Mouse (Mus musculus) neural tube, embryonic 14.5 days (tissue): ENCODE data around the gene Ifnar2. TPM values are rescaled to one million over a fixed set of nuclear protein-coding genes. Genes with fewer than 3 reads are reported as not detected.

Source experiments
- ATAC-seq: fragments of 200-750 bp; cut with Nextera tagmentation; 2 replicates; pipeline ENCODE4 v1.8.0; 2017; ENCODE audit warnings: low read depth, mild to moderate bottlenecking, moderate TSS enrichment, moderate library complexity
- H3K27ac ChIP-seq: fragments of 300-500 bp; sonication (generic); 2 replicates; pipeline ENCODE4 v1.5.1; 2014; ENCODE audit warnings: low read depth, mild to moderate bottlenecking, control low read depth, low read length, moderate library complexity, mixed read lengths
- H3K27me3 ChIP-seq: fragments of 300-500 bp; sonication (generic); 2 replicates; pipeline ENCODE4 v1.6.1; 2014; ENCODE audit warnings: low read length; ENCODE audit not compliant: control insufficient read depth, insufficient read depth
- H3K36me3 ChIP-seq: fragments of 300-500 bp; sonication (generic); 2 replicates; pipeline ENCODE4 v1.6.1; 2014; ENCODE audit warnings: low read length, mixed read lengths; ENCODE audit not compliant: control insufficient read depth, insufficient read depth
- H3K4me1 ChIP-seq: fragments of 300-500 bp; sonication (generic); 2 replicates; pipeline ENCODE4 v1.6.1; 2014; ENCODE audit warnings: low read length; ENCODE audit not compliant: control insufficient read depth, insufficient read depth
- H3K4me2 ChIP-seq: fragments of 300-500 bp; sonication (generic); 2 replicates; pipeline ENCODE4 v1.6.1; 2014; ENCODE audit warnings: mild to moderate bottlenecking, low read depth, low read length, control low read depth
- H3K4me3 ChIP-seq: fragments of 300-500 bp; sonication (generic); 2 replicates; pipeline ENCODE4 v1.5.1; 2014; ENCODE audit warnings: low read depth, low read length, control low read depth, mixed read lengths
- H3K9ac ChIP-seq: fragments of 300-500 bp; sonication (generic); replicated peaks from 2 replicates; pipeline ENCODE4 v1.6.1; 2014; ENCODE audit warnings: low read depth, mild to moderate bottlenecking, control low read depth, low read length, mixed read lengths
- H3K9me3 ChIP-seq: fragments of 300-500 bp; sonication (generic); 2 replicates; pipeline ENCODE4 v1.6.1; 2016; ENCODE audit warnings: low read length; ENCODE audit not compliant: control insufficient read depth
- WGBS: fragments of 180-500 bp; shearing (Covaris S2); extraction: QIAGEN DNeasy Blood & Tissue Kit; methylation state at CpG from one replicate; pipeline ENCODE4 v1.1.7; 2014; 5-methylcytosine and 5-hydroxymethylcytosine counted together
- polyA plus RNA-seq: library from polyadenylated mRNA; unstranded; fragments of >200 nt; fragmentation: Nextera tagmentation; extraction: Ambion mirVana; gene quantifications from 2 replicates; pipeline ENCODE4 v1.2.1, GENCODE M21; 2014

The Ifnar2 gene
- polyA plus RNA-seq, 1 experiment from 2014 or later: 33.8 TPM

- no peak for ATAC-seq
- Histone ChIP-seq H3K9ac (no peak overlapping the region), H3K27ac (no peak overlapping the region), H3K27me3 (no peaks in the 10 kb centered on the region; the same call in 1 of the 2 replicates), H3K4me2 (no peak overlapping the region), H3K36me3 (no peaks in the 10 kb centered on the region), H3K4me3 (no peak overlapping the region), H3K4me1 (0 out of 2 replicates have a peak, but pooled peaks cover 4% of the 10 kb centered on the region), H3K9me3 (no peaks in the 10 kb centered on the region)
- 56% methylated on average over 5 of the region's 5 CpGs for WGBS
Measured at GRCm38 (mm10) chr16:91337480-91337879, 35.1 kb upstream of the Ifnar2 start.

DNA sequence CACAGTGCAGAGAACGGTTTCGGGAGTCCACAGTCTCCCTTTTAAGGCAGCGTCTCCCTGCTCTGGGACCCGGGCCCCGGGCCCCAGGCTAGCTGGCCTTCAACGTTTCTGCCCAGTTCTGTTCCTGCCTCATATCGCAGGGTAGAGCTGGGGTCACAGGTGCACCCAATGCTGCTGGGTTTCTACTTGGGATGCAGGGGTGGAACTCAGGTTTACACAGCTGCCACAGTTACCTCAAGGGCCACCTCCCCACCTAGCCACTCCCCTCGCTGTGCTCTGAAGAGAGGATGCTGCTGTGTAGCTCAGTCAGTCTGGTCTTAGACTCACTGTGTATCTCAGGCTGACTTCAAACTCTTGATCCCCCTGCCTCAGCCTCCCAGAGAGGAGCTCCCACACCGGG is 26.1 kb upstream of the Ifnar2 start:
- H3K9ac ChIP-seq: no peak overlapping the region
- peaks cover 11% of the 10 kb centered on the region for H3K27me3 ChIP-seq
- H3K27ac ChIP-seq: no peak overlapping the region
- H3K4me1 ChIP-seq: peaks cover 4% of the 10 kb centered on the region; the same call in 1 of the 2 replicates
- H3K4me3 ChIP-seq: no peak overlapping the region
- H3K4me2 ChIP-seq: no peak overlapping the region
- no peaks in the 10 kb centered on the region for H3K36me3 ChIP-seq
- 71% methylated on average over 9 of the region's 9 CpGs for WGBS
- ATAC-seq: no peak
- no peaks in the 10 kb centered on the region for H3K9me3 ChIP-seq

- Histone ChIP-seq H3K9ac (no peak overlapping the region), H3K27me3 (peaks cover 19% of the 10 kb centered on the region), H3K9me3 (no peaks in the 10 kb centered on the region), H3K36me3 (no peaks in the 10 kb centered on the region), H3K4me3 (no peak overlapping the region), H3K4me2 (no peak overlapping the region), H3K4me1 (peaks cover 4% of the 10 kb centered on the region; the same call in 1 of the 2 replicates), H3K27ac (no peak overlapping the region)
- ATAC-seq: no peak
- WGBS: 56% methylated on average over 20 of the region's 20 CpGs
Measured at GRCm38 (mm10) chr16:91347491-91348263, 24.9 kb upstream of the Ifnar2 start.

DNA sequence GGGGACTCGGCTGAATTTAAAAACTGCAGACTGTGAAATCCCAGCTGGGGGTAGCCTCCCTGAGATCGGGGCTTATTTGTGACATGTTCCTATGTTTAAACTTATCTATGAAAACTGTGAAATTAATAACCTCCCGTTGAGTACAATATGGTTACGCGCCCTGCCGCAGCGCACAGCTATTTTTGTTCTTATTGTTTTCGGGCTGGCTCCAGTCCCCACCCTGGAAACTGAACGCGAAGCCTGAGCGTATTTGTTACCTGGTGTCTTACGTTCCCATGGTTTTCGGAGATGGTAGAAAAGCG is 24.4 kb upstream of the Ifnar2 start:
- peaks cover 22% of the 10 kb centered on the region for H3K27me3 ChIP-seq

DNA sequence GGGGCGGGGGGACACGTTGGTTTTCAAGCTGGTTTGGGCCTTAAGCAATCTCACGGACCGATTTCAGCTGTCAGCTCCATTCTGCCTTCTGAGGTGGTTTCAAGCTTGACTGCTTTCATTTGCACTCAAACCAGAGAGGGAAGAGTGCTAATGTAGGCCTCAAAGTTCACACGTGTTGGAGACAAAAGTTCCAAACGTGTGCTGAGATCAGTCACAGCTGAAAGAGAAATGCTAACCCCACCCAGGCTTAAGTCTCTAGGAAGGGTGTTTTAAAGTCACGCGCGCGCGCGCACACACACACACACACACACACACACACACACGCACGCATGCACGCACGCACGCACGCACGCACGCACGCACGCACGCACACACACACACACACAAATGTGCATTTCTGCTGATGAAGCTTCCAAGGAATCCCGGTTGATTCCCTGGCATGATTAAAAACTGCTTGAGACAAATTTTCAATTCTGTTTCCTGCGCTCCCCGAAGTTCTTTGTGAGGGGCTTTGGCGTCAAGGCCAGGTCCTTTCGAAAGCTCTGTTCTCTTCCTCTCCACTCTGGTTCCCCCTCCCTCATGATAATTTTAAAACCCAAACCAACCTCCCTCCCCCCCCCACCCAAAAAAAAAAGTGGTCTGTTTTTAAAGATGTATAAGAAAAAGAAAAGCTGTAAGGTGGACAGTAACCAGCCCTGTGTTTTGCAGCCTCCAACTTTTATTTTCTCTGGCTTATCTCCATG is 23.8 kb upstream of the Ifnar2 start:
- Histone ChIP-seq H3K27ac (no peak overlapping the region), H3K4me3 (no peak overlapping the region), H3K9ac (no peak overlapping the region), H3K9me3 (no peaks in the 10 kb centered on the region), H3K27me3 (peaks cover 22% of the 10 kb centered on the region), H3K4me2 (no peak overlapping the region), H3K4me1 (peaks cover 4% of the 10 kb centered on the region; the same call in 1 of the 2 replicates), H3K36me3 (no peaks in the 10 kb centered on the region)
- 68% methylated on average over 28 of the region's 28 CpGs for WGBS
- ATAC-seq: no peak

More for the DNA sequence above, 24.4 kb upstream of the Ifnar2 start:
- Histone ChIP-seq H3K4me2 (no peak overlapping the region), H3K9me3 (no peaks in the 10 kb centered on the region), H3K9ac (no peak overlapping the region), H3K4me3 (no peak overlapping the region), H3K36me3 (no peaks in the 10 kb centered on the region), H3K27ac (no peak overlapping the region), H3K4me1 (peaks cover 4% of the 10 kb centered on the region; the same call in 1 of the 2 replicates)
- 50% methylated on average over 14 of the region's 14 CpGs for WGBS
- no peak for ATAC-seq

DNA sequence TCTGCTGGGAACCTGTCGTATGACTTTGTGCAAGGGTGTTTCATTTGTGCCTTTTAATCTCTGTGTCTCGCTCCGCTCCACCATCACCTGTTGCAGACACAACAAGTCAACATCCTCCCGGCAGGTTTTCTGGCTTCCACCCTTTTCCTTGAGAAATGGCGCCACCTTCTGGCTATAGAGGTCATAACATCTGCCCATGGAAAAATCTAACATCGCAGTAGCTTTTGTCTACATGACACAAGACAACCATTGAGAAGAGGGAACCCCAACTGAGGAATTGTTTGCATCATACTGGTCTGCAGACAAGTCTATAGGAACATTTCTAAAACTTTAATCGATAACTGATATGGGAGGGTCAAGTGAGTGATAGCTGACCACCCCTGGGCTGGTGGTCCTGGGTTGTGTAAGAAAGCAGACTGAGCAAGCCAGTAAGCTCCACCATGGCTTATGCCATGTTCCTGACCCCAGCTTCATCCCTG is 20.5 kb upstream of the Ifnar2 start:
- Histone ChIP-seq H3K27ac (no peak overlapping the region), H3K4me3 (no peak overlapping the region), H3K27me3 (peaks cover 20% of the 10 kb centered on the region), H3K9me3 (no peaks in the 10 kb centered on the region), H3K4me1 (peaks cover 4% of the 10 kb centered on the region; the same call in 1 of the 2 replicates), H3K36me3 (no peaks in the 10 kb centered on the region), H3K4me2 (no peak overlapping the region), H3K9ac (no peak overlapping the region)
- WGBS: 7% methylated on average over 7 of the region's 7 CpGs
- ATAC-seq: 0 out of 2 replicates have a peak, but pooled peaks have one; percentile 31

DNA sequence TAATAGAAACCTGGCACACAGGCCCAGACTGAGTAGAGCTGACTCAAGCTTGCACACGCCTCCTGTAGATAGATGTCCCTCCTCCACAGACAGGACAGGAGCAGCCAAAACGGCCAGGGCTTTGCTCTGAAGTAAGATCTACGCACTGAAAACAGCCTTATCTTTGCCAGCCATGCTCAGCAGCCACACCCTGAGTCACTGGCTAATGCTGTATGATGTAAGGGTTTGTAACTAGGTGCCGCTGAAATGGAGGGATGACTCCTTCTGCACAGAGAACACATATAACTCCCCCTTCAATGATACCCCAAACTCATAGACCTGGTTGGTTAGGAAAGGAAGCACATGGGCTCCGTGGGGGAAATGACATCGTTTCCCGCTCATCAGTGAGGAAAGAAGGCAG is 19.8 kb upstream of the Ifnar2 start:
- Histone ChIP-seq H3K4me3 (no peak overlapping the region), H3K9me3 (no peaks in the 10 kb centered on the region), H3K4me1 (peaks cover 4% of the 10 kb centered on the region; the same call in 1 of the 2 replicates), H3K36me3 (no peaks in the 10 kb centered on the region), H3K27ac (no peak overlapping the region), H3K4me2 (no peak overlapping the region), H3K27me3 (peaks cover 20% of the 10 kb centered on the region), H3K9ac (no peak overlapping the region)
- ATAC-seq: no peak
- 74% methylated on average over 7 of the region's 7 CpGs for WGBS

DNA sequence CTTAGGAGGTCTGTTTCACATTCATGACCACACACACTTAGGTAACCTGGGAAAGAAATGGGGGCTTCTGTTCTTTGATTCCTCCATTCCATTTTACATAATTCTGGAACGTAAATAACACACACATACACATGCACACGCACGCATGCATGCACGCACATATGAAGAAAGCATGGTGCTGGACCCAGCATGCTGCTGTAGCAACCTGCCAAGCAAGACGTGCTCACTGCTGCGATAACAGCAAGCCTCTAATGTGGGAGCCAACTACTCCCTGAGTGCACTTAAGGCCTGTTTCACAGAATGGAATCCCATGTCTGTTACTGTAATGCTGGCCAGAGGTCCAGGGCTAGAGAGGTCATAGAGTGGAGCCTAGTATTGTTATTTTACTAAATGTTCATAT is 19.4 kb upstream of the Ifnar2 start:
- WGBS: 83% methylated on average over 6 of the region's 6 CpGs
- Histone ChIP-seq H3K27ac (no peak overlapping the region), H3K9ac (no peak overlapping the region), H3K27me3 (peaks cover 20% of the 10 kb centered on the region), H3K36me3 (no peaks in the 10 kb centered on the region), H3K9me3 (no peaks in the 10 kb centered on the region), H3K4me3 (no peak overlapping the region), H3K4me1 (no peaks in the 10 kb centered on the region), H3K4me2 (no peak overlapping the region)
- ATAC-seq: no peak

GRCm38 (mm10) chr16:91353638-91354037 is 18.9 kb upstream of the Ifnar2 start:
- ATAC-seq: no peak
- H3K27me3 ChIP-seq: peaks cover 20% of the 10 kb centered on the region

More at GRCm38 (mm10) chr16:91353638-91354037, 18.9 kb upstream of the Ifnar2 start:
- H3K9ac ChIP-seq: no peak overlapping the region
- H3K4me3 ChIP-seq: no peak overlapping the region
- WGBS: 85% methylated on average over 5 of the region's 5 CpGs
- no peaks in the 10 kb centered on the region for H3K4me1 ChIP-seq
- no peaks in the 10 kb centered on the region for H3K36me3 ChIP-seq
- no peak overlapping the region for H3K4me2 ChIP-seq
- H3K27ac ChIP-seq: no peak overlapping the region
- H3K9me3 ChIP-seq: no peaks in the 10 kb centered on the region
